Mouse (Mus musculus) embryonic facial prominence, embryonic 13.5 days (tissue): Measurements from ENCODE around the gene Fbxo36. TPM values are rescaled to one million over a fixed set of nuclear protein-coding genes. Genes with fewer than 3 reads are reported as not detected.

ENCODE experiments used
- ATAC-seq: fragments of 200-750 bp; cut with Nextera tagmentation; 2 replicates; pipeline ENCODE4 v1.8.0; 2017; ENCODE audit warnings: low read depth; ENCODE audit not compliant: insufficient number of reproducible peaks, insufficient read depth, low FRiP score, low TSS enrichment
- H3K27ac ChIP-seq: fragments of 300-500 bp; sonication (generic); 2 replicates; pipeline ENCODE4 v1.5.1; 2015; ENCODE audit warnings: moderate library complexity, mild to moderate bottlenecking, inconsistent platforms
- H3K27me3 ChIP-seq: fragments of 300-500 bp; sonication (generic); 2 replicates; pipeline ENCODE4 v1.6.1; 2015; ENCODE audit warnings: mild to moderate bottlenecking, inconsistent platforms
- H3K36me3 ChIP-seq: fragments of 300-500 bp; sonication (generic); 2 replicates; pipeline ENCODE4 v1.6.1; 2015; ENCODE audit warnings: mild to moderate bottlenecking, inconsistent platforms
- H3K4me1 ChIP-seq: fragments of 300-500 bp; sonication (generic); 2 replicates; pipeline ENCODE4 v1.6.1; 2015; ENCODE audit warnings: inconsistent platforms
- H3K4me2 ChIP-seq: fragments of 300-500 bp; sonication (generic); 2 replicates; pipeline ENCODE4 v1.6.1; 2015; ENCODE audit warnings: moderate library complexity, mild to moderate bottlenecking, inconsistent platforms
- H3K4me3 ChIP-seq: fragments of 300-500 bp; sonication (generic); 2 replicates; pipeline ENCODE4 v1.5.1; 2015; ENCODE audit warnings: mild to moderate bottlenecking, inconsistent platforms
- H3K9ac ChIP-seq: fragments of 300-500 bp; sonication (generic); 2 replicates; pipeline ENCODE4 v1.6.1; 2015; ENCODE audit warnings: mild to moderate bottlenecking, inconsistent platforms
- H3K9me3 ChIP-seq: fragments of 300-500 bp; sonication (generic); 2 replicates; pipeline ENCODE4 v1.6.1; 2016; ENCODE audit warnings: inconsistent platforms
- WGBS: fragments of 180-500 bp; shearing (Covaris S2); methylation state at CpG from one replicate; pipeline ENCODE4 v1.1.7; 2015; ENCODE audit warnings: mixed read lengths; 5-methylcytosine and 5-hydroxymethylcytosine counted together
- polyA plus RNA-seq: library from polyadenylated mRNA; unstranded; fragments of >200 nt; fragmentation: Nextera tagmentation; extraction: Ambion mirVana; gene quantifications from 2 replicates; pipeline ENCODE4 v1.2.1, GENCODE M21; 2015

Fbxo36 gene
- 8.4 TPM in 2 replicates for polyA plus RNA-seq

DNA sequence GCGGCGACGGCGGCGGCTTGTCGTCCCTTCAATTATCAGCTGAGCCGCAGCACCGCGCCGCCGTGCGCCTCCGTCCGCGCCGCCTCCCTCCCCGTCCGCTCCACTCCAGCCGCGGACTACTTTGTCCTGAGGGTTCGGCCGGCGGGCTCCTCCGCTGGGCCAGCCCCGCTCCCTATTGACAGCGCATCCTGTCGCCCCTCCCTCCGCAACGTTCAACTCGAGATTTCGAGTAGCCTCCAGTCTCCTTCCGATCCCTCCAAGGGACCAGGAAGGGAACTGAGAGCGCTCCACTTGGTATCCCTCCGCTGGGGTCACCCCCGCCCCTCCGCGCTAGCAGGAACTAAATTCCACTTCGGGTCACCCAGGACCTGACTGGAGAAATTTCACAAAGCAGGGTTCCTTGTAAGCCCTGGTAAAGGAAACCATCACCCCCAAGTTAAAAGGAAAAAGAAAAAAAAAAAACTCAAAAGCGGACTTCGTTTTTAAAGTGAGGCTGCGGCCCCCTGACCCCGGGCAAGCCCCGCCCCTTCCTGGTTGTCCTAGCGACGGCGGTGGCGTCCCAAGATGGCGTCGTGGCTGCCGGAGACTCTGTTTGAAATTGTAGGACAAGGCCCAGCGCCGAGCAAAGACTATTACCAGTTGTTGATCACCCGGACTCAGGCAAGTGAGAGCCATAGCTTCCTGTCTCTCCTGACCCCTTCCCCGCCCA lies at the start of gene Fbxo36:
Gene Fbxo36 (plus strand): TSS at position 533 of the 709 bp plus-strand sequence.
- WGBS, result under 1% methylated on average over 46 of the region's 54 CpGs
- Histone ChIP-seq H3K9me3 (no peaks in the 10 kb centered on the region), H3K9ac (peak within 1 kb of the TSS; percentile 97), H3K4me1 (peaks cover 6% of the 10 kb centered on the region; the same call in 1 of the 2 replicates), H3K4me3 (peak within 1 kb of the TSS; percentile 91), H3K27ac (peak within 1 kb of the TSS; percentile 97), H3K36me3 (no peaks in the 10 kb centered on the region), H3K27me3 (no peaks in the 10 kb centered on the region), H3K4me2 (peak within 1 kb of the TSS; percentile 75)
- ATAC-seq, result peak; percentile 82

DNA sequence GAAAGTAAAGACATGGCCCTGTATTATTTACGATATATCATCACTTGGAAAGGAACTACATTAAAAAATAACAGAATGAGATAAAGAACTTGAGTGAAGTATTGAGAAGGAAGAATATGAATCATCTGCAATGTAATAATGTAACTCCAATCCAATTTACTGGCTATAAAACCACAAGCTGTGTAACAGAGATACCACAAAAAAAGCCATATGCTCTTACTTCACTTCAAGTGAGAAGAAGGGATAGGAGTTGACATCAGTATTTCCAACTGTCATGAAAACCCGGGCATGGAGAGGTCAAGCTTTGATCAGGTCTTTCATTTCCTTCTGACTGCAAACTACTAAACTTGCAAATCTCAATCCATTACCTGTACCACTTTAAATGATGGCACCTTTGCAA lies 48.2 kb upstream of the Fbxo36 start:
- H3K9ac ChIP-seq, result no peak overlapping the region
- ATAC-seq, result no peak
- no peaks in the 10 kb centered on the region for H3K27me3 ChIP-seq
- no peak overlapping the region for H3K4me3 ChIP-seq
- H3K4me1 ChIP-seq, result no peaks in the 10 kb centered on the region
- no peak overlapping the region for H3K27ac ChIP-seq
- H3K4me2 ChIP-seq, result no peak overlapping the region
- no peaks in the 10 kb centered on the region for H3K9me3 ChIP-seq
- peaks cover 55% of the 10 kb centered on the region for H3K36me3 ChIP-seq
- 91% methylated on average over 2 of the region's 2 CpGs for WGBS

DNA sequence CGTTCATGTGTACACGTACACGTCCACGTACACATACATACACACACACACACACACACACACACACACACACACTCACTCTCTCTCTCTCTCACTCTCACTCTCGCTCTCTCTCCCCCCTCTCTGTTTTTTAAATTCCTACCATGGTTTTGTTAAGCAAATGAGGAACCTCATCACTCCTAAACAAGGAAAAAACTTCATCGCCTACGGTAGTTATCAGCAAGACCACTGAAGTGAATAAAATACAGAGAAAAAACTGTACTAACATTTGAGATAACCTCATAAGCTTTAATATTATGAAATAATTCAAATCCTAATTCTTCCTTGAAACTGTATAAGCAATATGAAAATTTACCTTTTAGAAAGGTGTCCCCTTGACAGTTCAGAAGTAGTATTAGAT lies 44.3 kb upstream of the Fbxo36 start:
- ATAC-seq, result no peak
- WGBS, result 90% methylated on average over 7 of the region's 7 CpGs
- Histone ChIP-seq H3K4me2 (no peak overlapping the region), H3K4me3 (no peak overlapping the region), H3K27me3 (no peaks in the 10 kb centered on the region), H3K36me3 (peaks cover 35% of the 10 kb centered on the region), H3K4me1 (peaks cover 5% of the 10 kb centered on the region; the same call in 1 of the 2 replicates), H3K27ac (no peak overlapping the region), H3K9me3 (no peaks in the 10 kb centered on the region), H3K9ac (no peak overlapping the region)

DNA sequence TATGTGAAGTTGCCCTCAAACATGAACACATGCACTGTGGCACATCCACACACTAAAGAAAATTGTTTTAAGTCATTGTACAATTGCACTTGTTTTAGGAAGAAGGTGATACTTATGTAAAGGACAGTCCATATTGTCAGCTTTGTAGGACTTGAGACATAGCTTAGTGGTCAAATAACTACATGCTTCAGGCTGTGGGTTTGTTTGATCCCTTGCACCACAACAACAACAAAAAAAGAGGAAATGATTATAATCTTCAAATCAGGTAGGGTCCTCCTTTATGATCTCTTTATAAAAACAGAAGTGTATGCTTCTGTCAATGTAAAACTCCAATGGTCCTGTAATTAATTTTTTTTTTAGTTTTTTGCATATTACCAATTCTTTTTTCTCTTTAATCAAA lies 40.5 kb upstream of the Fbxo36 start:
- H3K27me3 ChIP-seq, result no peaks in the 10 kb centered on the region
- H3K36me3 ChIP-seq, result peaks cover 4% of the 10 kb centered on the region; the same call in 1 of the 2 replicates
- no peak overlapping the region for H3K9ac ChIP-seq
- H3K9me3 ChIP-seq, result no peaks in the 10 kb centered on the region
- no peak overlapping the region for H3K4me2 ChIP-seq
- H3K4me3 ChIP-seq, result no peak overlapping the region
- H3K4me1 ChIP-seq, result peaks cover 5% of the 10 kb centered on the region; the same call in 1 of the 2 replicates
- no peak overlapping the region for H3K27ac ChIP-seq
- ATAC-seq, result no peak

DNA sequence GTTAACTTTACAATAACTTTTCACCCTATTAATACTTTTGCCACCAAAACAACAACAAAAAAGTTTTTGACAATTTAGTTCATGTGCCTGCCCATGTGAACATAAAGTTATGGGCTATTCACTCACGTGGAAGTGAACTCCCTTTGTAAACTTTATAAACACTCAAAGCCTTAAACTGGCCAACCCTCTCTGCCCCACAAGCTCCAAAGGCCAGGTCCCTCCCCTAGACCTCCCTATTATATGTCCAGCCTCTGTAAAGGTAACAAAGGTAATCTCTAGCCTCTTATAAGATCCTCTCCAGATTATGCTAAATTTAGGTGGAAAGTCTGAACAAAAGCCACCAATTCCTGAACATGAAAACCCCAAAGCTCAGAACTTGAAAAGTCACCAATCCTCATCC lies 35.9 kb upstream of the Fbxo36 start:
- H3K27me3 ChIP-seq, result no peaks in the 10 kb centered on the region
- H3K9ac ChIP-seq, result no peak overlapping the region
- no peak for ATAC-seq
- H3K9me3 ChIP-seq, result no peaks in the 10 kb centered on the region
- no peak overlapping the region for H3K4me2 ChIP-seq
- 89% methylated on average over 1 of the region's 1 CpGs for WGBS
- H3K4me1 ChIP-seq, result no peaks in the 10 kb centered on the region
- no peak overlapping the region for H3K27ac ChIP-seq
- H3K4me3 ChIP-seq, result no peak overlapping the region
- H3K36me3 ChIP-seq, result no peaks in the 10 kb centered on the region

DNA sequence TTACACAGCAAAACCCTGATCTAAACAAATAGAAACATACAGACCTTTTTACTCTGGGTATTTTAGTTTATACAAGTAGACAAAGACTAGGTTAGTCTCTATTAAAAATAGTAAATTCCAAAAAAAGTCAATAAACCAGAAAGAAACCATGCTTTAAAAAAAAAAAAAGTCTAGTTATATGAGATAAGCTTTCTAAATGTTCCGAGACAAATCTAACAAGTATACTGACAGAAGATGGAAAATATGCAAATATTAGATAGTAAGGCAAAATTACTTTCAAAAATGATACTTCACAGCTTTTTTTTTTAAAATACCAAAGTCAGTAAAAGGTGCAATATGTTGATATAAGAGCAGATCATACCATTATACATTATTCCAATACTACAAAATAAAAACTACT lies 22.0 kb upstream of the Fbxo36 start:
- ATAC-seq, result no peak
- Histone ChIP-seq H3K4me2 (no peak overlapping the region), H3K36me3 (peaks cover 21% of the 10 kb centered on the region), H3K9ac (no peak overlapping the region), H3K9me3 (no peaks in the 10 kb centered on the region), H3K27ac (no peak overlapping the region), H3K27me3 (no peaks in the 10 kb centered on the region), H3K4me3 (no peak overlapping the region), H3K4me1 (no peaks in the 10 kb centered on the region)
- 98% methylated on average over 1 of the region's 1 CpGs for WGBS

DNA sequence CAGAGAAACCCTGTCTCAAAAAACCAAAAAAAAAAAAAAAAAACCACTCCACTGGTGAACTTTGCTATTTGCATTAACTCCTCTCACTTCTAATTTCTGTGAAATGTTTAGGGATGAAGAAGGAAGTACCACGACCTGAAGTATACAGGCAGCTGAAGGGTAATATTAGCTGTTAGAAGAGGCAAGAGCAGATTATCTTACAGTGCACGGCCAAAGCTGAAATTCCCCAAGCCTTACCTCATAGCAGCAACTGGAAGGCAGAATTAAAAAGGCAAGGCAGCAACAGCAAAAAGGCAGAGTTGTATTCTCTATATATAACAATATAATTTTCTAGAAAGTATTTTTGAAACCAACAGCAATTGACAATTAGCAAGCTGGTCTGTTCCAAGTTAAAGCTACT lies 14.6 kb upstream of the Fbxo36 start:
- no peak overlapping the region for H3K27ac ChIP-seq
- 62% methylated on average over 2 of the region's 2 CpGs for WGBS
- no peak overlapping the region for H3K9ac ChIP-seq
- no peaks in the 10 kb centered on the region for H3K9me3 ChIP-seq
- H3K4me1 ChIP-seq, result no peaks in the 10 kb centered on the region
- H3K27me3 ChIP-seq, result no peaks in the 10 kb centered on the region
- peaks cover 26% of the 10 kb centered on the region for H3K36me3 ChIP-seq
- no peak overlapping the region for H3K4me2 ChIP-seq
- no peak for ATAC-seq
- no peak overlapping the region for H3K4me3 ChIP-seq

DNA sequence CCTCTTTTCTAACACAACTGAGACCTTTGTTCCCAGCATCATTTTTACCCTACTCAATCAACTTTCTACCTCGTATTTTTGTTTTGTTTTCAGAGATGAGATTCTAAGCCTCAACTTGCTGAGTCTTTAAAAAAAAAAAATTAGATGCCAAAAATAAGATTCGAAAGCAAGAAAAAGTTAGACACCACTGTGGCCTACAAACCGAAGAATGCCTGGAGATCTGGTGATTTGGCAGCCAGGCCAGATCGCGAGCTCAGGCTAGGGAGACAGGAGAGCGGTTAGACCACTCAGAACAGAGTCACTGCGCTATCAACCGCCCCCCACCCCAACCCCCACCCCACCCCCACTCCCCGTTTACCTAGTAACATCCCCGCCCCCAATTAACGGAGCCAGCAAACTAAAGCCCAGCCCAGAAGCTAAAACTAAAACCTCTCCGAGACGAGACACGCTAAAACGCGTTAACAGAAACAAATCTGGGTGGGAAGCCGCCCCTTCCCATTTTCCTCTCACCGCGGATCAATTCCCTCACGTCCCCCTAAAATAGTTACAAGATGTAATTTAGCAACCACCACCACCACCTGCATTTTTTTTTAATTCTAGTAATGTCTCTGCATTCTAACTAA lies 2.0 kb upstream of the Fbxo36 start:
- WGBS, result 6% methylated on average over 20 of the region's 20 CpGs
- peak overlapping the region; percentile 97; the same call in 1 of the 2 replicates for H3K27ac ChIP-seq

DNA sequence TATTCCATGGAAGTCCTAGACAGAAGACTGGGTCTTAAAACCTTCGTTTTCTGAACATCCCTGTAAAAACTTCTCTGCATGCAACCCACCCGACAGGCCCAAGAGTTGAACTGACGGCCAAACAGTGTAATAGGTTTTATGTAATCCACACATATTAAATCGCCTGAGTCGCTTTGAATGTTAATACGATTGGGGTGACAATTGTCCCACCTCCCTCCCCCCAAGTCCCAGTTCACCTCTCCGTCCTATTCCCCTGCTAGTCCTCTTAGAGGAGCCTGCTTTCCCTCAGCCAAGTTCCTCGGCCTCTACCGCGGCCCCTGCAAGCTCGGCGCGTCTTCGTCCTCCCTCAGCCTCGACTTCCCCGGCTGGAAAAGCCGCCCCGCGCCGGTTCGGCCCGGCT lies 1.5 kb upstream of the Fbxo36 start:
- H3K27me3 ChIP-seq, result no peaks in the 10 kb centered on the region
- 0% methylated on average over 22 of the region's 22 CpGs for WGBS
- H3K36me3 ChIP-seq, result peaks cover 9% of the 10 kb centered on the region
- H3K9me3 ChIP-seq, result no peaks in the 10 kb centered on the region
- H3K4me1 ChIP-seq, result peaks cover 6% of the 10 kb centered on the region; the same call in 1 of the 2 replicates
- peak overlapping the region; percentile 91 for H3K4me3 ChIP-seq
- no peak for ATAC-seq
- H3K4me2 ChIP-seq, result peak overlapping the region; percentile 75
- peak overlapping the region; percentile 97 for H3K9ac ChIP-seq
- H3K27ac ChIP-seq, result peak overlapping the region; percentile 97

More for the DNA sequence above, 2.0 kb upstream of the Fbxo36 start:
- H3K9me3 ChIP-seq, result no peaks in the 10 kb centered on the region
- ATAC-seq, result no peak
- peak overlapping the region; percentile 91 for H3K4me3 ChIP-seq
- H3K4me2 ChIP-seq, result peak overlapping the region; percentile 75
- H3K27me3 ChIP-seq, result no peaks in the 10 kb centered on the region
- H3K4me1 ChIP-seq, result peaks cover 6% of the 10 kb centered on the region; the same call in 1 of the 2 replicates
- peaks cover 14% of the 10 kb centered on the region for H3K36me3 ChIP-seq
- H3K9ac ChIP-seq, result peak overlapping the region; percentile 97

DNA sequence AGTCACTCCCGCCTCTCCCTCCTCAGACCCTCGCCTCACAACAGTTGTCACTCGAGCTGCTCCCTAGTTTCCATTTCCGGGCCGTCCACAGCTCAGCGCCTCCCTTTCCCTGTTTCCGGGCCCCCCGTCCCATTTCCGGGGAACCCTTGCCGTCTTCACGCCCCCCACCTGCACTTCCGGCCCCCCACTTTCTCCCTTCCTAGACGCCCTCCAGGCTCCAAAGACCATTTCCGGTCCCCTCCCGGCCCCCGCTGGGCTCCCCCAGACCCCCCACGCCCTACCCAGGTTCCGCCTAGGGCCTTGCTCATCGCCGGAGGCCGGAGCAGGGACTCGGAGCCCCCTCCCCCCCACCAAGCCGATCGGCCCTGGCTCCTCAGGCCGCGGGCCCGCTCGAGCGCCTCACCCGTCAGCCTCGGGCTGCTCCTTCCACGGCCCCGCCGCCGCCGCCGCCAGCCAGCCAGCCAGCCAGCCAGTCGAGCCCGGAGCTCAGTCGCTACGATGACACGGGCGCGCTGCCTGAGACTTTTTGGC lies 955 bp upstream of the Fbxo36 start:
- WGBS, result under 1% methylated on average over 41 of the region's 44 CpGs
- Histone ChIP-seq H3K27ac (peak overlapping the region; percentile 97), H3K4me2 (peak overlapping the region; percentile 75), H3K4me3 (peak overlapping the region; percentile 91), H3K9ac (peak overlapping the region; percentile 97), H3K27me3 (no peaks in the 10 kb centered on the region), H3K36me3 (peaks cover 4% of the 10 kb centered on the region), H3K4me1 (peaks cover 6% of the 10 kb centered on the region; the same call in 1 of the 2 replicates), H3K9me3 (no peaks in the 10 kb centered on the region)
- peak; percentile 54 for ATAC-seq

DNA sequence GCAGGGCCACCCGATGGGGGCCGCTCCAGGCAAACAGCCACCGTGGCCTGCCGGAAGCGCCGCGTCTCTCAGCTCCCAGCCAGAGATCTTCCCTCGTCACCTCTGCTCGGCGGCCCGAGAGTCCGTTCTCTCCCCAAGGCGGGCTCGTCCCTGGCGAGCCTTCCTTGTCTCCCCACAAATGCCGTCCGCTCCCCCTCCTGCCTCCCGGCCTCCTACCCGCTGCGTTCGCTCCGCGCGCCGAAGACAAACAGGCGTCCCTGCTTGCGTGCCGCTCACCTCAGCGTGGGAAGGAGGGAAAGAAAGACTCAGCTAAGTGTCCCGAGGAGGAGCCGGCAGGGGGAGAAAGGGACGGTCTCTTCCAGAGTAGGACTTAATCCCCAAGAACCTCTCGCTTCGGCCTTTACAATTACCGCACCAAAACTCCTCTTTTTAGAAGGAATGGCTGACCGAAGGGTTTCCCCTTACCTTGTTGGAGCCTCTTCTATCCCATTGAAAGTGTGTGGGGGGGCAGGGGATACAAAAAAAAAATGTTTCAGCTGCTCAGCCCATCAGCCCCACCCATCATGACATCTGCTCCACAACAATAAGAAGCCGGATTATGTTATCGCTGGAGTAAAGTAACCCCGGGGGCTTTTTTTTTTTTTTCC lies 500 bp downstream of the Fbxo36 start, which contains the start of gene Trip12:
Gene Trip12 (minus strand): TSS at position 499 of the 647 bp plus-strand sequence.
- Histone ChIP-seq H3K27me3 (no peaks in the 10 kb centered on the region), H3K4me3 (peak within 1 kb of the TSS; percentile 91), H3K9me3 (no peaks in the 10 kb centered on the region), H3K9ac (peak within 1 kb of the TSS; percentile 97), H3K4me2 (peak within 1 kb of the TSS; percentile 75), H3K27ac (peak within 1 kb of the TSS; percentile 97), H3K4me1 (peaks cover 6% of the 10 kb centered on the region; the same call in 1 of the 2 replicates), H3K36me3 (no peaks in the 10 kb centered on the region)
- WGBS, result 0% methylated on average over 39 of the region's 39 CpGs
- ATAC-seq, result no peak
